8 mouse cellular contexts compared by ENCODE assay signal in the genomic region with DNA sequence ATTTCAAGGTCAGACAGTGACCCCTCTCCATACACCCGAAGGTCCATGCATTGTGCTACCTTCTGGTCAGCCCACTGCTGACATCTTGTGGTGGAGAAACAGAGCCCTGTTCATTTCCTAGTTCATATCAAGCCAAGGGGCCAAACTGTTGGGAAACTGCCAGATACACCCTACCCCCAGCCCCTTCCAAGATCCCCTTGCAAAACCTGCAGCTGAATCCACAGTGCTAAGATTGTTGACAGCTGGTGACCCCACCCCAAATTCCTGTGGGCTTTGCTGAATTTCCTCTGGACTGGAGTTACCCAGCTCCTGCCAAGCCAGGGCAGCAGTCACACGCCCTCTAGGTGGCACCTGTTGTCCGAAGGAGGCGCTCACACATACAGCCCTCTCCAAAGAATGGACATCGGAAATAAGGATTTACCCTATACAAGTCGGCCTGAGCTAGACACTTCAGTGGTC.
A peak's percentile ranks its signal among the peaks of the same experiment; 100 is the strongest.
DNase-seq lines count a peak whose midpoint lies in the region; ATAC-seq and TF ChIP-seq lines count a peak whose summit lies in the region.

No protein-coding gene starts in this region.

- H3K4me3 ChIP-seq in liver, embryonic 11.5 days (ENCODE audit: low read depth, low read length): no peak overlapping the region
- H3K4me3 ChIP-seq in heart, embryonic 11.5 days (ENCODE audit: low read depth, low read length): no peak overlapping the region
- no peak overlapping the region for H3K4me3 ChIP-seq in kidney, embryonic 16.5 days (ENCODE audit: low read length)
- H3K4me3 ChIP-seq in stomach, postnatal 0 days (ENCODE audit: low read depth, low read length): no peak overlapping the region

- H3K4me2 ChIP-seq in liver, embryonic 11.5 days: no peak overlapping the region
- H3K4me2 ChIP-seq in heart, embryonic 11.5 days: no peak overlapping the region
- no peak overlapping the region for H3K4me2 ChIP-seq in kidney, embryonic 16.5 days (replicated peaks; ENCODE audit: low read depth, low read length)
- H3K4me2 ChIP-seq in stomach, postnatal 0 days (replicated peaks; ENCODE audit: low read depth): no peak overlapping the region

- H3K9me3 ChIP-seq in liver, embryonic 11.5 days (ENCODE audit: control insufficient read depth, low read length): no peaks in the 10 kb centered on the region
- no peaks in the 10 kb centered on the region for H3K9me3 ChIP-seq in heart, embryonic 11.5 days (replicated peaks; ENCODE audit: control insufficient read depth, low read length)
- no peaks in the 10 kb centered on the region for H3K9me3 ChIP-seq in kidney, embryonic 16.5 days (ENCODE audit: low read length)
- H3K9me3 ChIP-seq in stomach, postnatal 0 days (ENCODE audit: control insufficient read depth, low read length): no peaks in the 10 kb centered on the region

- no peaks in the 10 kb centered on the region for H3K36me3 ChIP-seq in liver, embryonic 11.5 days (ENCODE audit: control insufficient read depth, insufficient read depth, low read length)
- no peaks in the 10 kb centered on the region for H3K36me3 ChIP-seq in heart, embryonic 11.5 days (ENCODE audit: control insufficient read depth, insufficient read depth, low read length)
- H3K36me3 ChIP-seq in kidney, embryonic 16.5 days (ENCODE audit: insufficient read depth, low read length): no peaks in the 10 kb centered on the region
- H3K36me3 ChIP-seq in stomach, postnatal 0 days (ENCODE audit: control insufficient read depth, insufficient read depth, low read length): no peaks in the 10 kb centered on the region

- 0 out of 2 replicates have a peak, but pooled peaks cover 6% of the 10 kb centered on the region for H3K27me3 ChIP-seq in liver, embryonic 11.5 days (replicated peaks; ENCODE audit: control insufficient read depth, insufficient read depth, low read length)
- H3K27me3 ChIP-seq in heart, embryonic 11.5 days (ENCODE audit: control insufficient read depth, insufficient read depth, low read length): no peaks in the 10 kb centered on the region; the same call in 1 of the 2 replicates
- H3K27me3 ChIP-seq in kidney, embryonic 16.5 days (ENCODE audit: insufficient read depth, low read length): no peaks in the 10 kb centered on the region
- no peaks in the 10 kb centered on the region for H3K27me3 ChIP-seq in stomach, postnatal 0 days (ENCODE audit: control insufficient read depth, insufficient read depth, low read length)

- peak; percentile 26 for DNase-seq in liver
- DNase-seq in liver, embryonic 11.5 days (ENCODE audit: low spot score): no peak
- peak; percentile 83 for DNase-seq in embryo, embryonic 11 days
- DNase-seq in mesoderm, embryonic 11.5 days (ENCODE audit: low read depth, low spot score): peak; percentile 63
- DNase-seq in stomach, postnatal 0 days (ENCODE audit: low spot score): peak; percentile 63
- no peak for DNase-seq in layer of hippocampus, postnatal 10 days (ENCODE audit: low spot score in 2 of 2)

- no peak overlapping the region for H3K27ac ChIP-seq in liver, embryonic 11.5 days (ENCODE audit: low read depth, low read length)
- no peak overlapping the region for H3K27ac ChIP-seq in heart, embryonic 11.5 days (ENCODE audit: low read depth, low read length)
- no peak overlapping the region for H3K27ac ChIP-seq in kidney, embryonic 16.5 days (ENCODE audit: low read length)
- H3K27ac ChIP-seq in stomach, postnatal 0 days (replicated peaks): no peak overlapping the region

- peak; percentile 75 for TF ChIP-seq CTCF in stomach, postnatal 0 days (IDR thresholded peaks at IDR 0.05; ENCODE audit: low read depth)

- no peaks in the 10 kb centered on the region for H3K4me1 ChIP-seq in liver, embryonic 11.5 days (replicated peaks; ENCODE audit: control insufficient read depth, insufficient read depth, low read length)
- no peaks in the 10 kb centered on the region for H3K4me1 ChIP-seq in heart, embryonic 11.5 days (ENCODE audit: control insufficient read depth, insufficient read depth, low read length)
- H3K4me1 ChIP-seq in kidney, embryonic 16.5 days (ENCODE audit: insufficient read depth, low read length): peaks cover 7% of the 10 kb centered on the region
- H3K4me1 ChIP-seq in stomach, postnatal 0 days (replicated peaks; ENCODE audit: control insufficient read depth, insufficient read depth): no peaks in the 10 kb centered on the region

- WGBS in liver, embryonic 11.5 days: 22% methylated on average over 6 of the region's 6 CpGs
- 14% methylated on average over 6 of the region's 6 CpGs for WGBS in heart, embryonic 11.5 days (ENCODE audit: insufficient replicate concordance)
- 12% methylated on average over 6 of the region's 6 CpGs for WGBS in kidney, embryonic 16.5 days
- 20% methylated on average over 6 of the region's 6 CpGs for WGBS in stomach, postnatal 0 days

- no peak for TF ChIP-seq EP300 in stomach, postnatal 0 days (optimal IDR thresholded peaks at IDR 0.05)

- no peak overlapping the region for H3K9ac ChIP-seq in liver, embryonic 11.5 days (ENCODE audit: low read depth, low read length)
- no peak overlapping the region for H3K9ac ChIP-seq in heart, embryonic 11.5 days (ENCODE audit: low read depth, low read length)
- H3K9ac ChIP-seq in kidney, embryonic 16.5 days (replicated peaks; ENCODE audit: low read length): no peak overlapping the region
- H3K9ac ChIP-seq in stomach, postnatal 0 days (ENCODE audit: low read length): no peak overlapping the region

- no peak for ATAC-seq in liver, embryonic 11.5 days (replicated peaks; ENCODE audit: low FRiP score)
- peak; percentile 49 for ATAC-seq in heart, embryonic 11.5 days (replicated peaks; ENCODE audit: insufficient number of reproducible peaks, low FRiP score, low TSS enrichment)
- ATAC-seq in kidney, embryonic 16.5 days (ENCODE audit: low FRiP score, low TSS enrichment): peak; percentile 72
- ATAC-seq in stomach, postnatal 0 days (ENCODE audit: low FRiP score, low TSS enrichment): peak; percentile 72

Comparison
In these comparisons a context has a peak if more than half of its experiments do, and no peak if none do; other contexts are left out.
1. DNase-seq: peak in liver (single experiment), embryo, embryonic 11 days (single experiment), mesoderm, embryonic 11.5 days (single experiment) and stomach, postnatal 0 days (single experiment); none in liver, embryonic 11.5 days (single experiment) and layer of hippocampus, postnatal 10 days (0 of 2).